Mouse (Mus musculus) embryonic facial prominence, embryonic 12.5 days (tissue): ENCODE measurements at regions not wholly inside any gene's neighbourhood (a gene's known extent, or its start where the extent isn't known, plus 50 kb on each side); places are given as distances from the start of the nearest gene placed in this dataset.

Source experiments
- ATAC-seq: fragments of 200-750 bp; cut with Nextera tagmentation; 2 replicates; pipeline ENCODE4 v1.8.0; 2017; ENCODE audit not compliant: insufficient number of reproducible peaks, insufficient read depth, low FRiP score, low TSS enrichment
- H3K27ac ChIP-seq: fragments of 300-500 bp; sonication (generic); 2 replicates; pipeline ENCODE4 v1.5.1; 2016; ENCODE audit warnings: mild to moderate bottlenecking
- H3K27me3 ChIP-seq: fragments of 300-500 bp; sonication (generic); 2 replicates; pipeline ENCODE4 v1.6.1; 2016; ENCODE audit warnings: mild to moderate bottlenecking, moderate library complexity
- H3K36me3 ChIP-seq: fragments of 300-500 bp; sonication (generic); 2 replicates; pipeline ENCODE4 v1.6.1; 2016; ENCODE audit warnings: mild to moderate bottlenecking
- H3K4me1 ChIP-seq: fragments of 300-500 bp; sonication (generic); 2 replicates; pipeline ENCODE4 v1.6.1; 2016
- H3K4me2 ChIP-seq: fragments of 300-500 bp; sonication (generic); replicated peaks from 2 replicates; pipeline ENCODE4 v1.6.1; 2016; ENCODE audit warnings: mild to moderate bottlenecking, moderate library complexity
- H3K4me3 ChIP-seq: fragments of 300-500 bp; sonication (generic); 2 replicates; pipeline ENCODE4 v1.5.1; 2016; ENCODE audit warnings: mild to moderate bottlenecking
- H3K9ac ChIP-seq: fragments of 300-500 bp; sonication (generic); 2 replicates; pipeline ENCODE4 v1.6.1; 2016; ENCODE audit warnings: mild to moderate bottlenecking, moderate library complexity
- H3K9me3 ChIP-seq: fragments of 300-500 bp; sonication (generic); 2 replicates; pipeline ENCODE4 v1.6.1; 2016; ENCODE audit warnings: mild to moderate bottlenecking, moderate library complexity
- WGBS: fragments of 180-500 bp; shearing (Covaris S2); methylation state at CpG from one replicate; pipeline ENCODE4 v1.1.7; 2016; 5-methylcytosine and 5-hydroxymethylcytosine counted together

- no peak overlapping the region for H3K4me3 ChIP-seq
- no peak overlapping the region for H3K4me2 ChIP-seq
- no peaks in the 10 kb centered on the region for H3K9me3 ChIP-seq
- H3K27ac ChIP-seq = no peak overlapping the region
- WGBS = 88% methylated on average over 6 of the region's 6 CpGs
- no peaks in the 10 kb centered on the region for H3K4me1 ChIP-seq
- no peak overlapping the region for H3K9ac ChIP-seq
- H3K27me3 ChIP-seq = no peaks in the 10 kb centered on the region
- ATAC-seq = no peak
- H3K36me3 ChIP-seq = no peaks in the 10 kb centered on the region
Measured at GRCm38 (mm10) chr13:48016606-48017005, 244.4 kb upstream of the Id4 start.

GRCm38 (mm10) chr13:48017649-48018048 is 243.4 kb upstream of the Id4 start:
- H3K36me3 ChIP-seq = no peaks in the 10 kb centered on the region
- no peak overlapping the region for H3K4me3 ChIP-seq
- H3K9ac ChIP-seq = no peak overlapping the region
- 79% methylated on average over 8 of the region's 8 CpGs for WGBS
- H3K27me3 ChIP-seq = no peaks in the 10 kb centered on the region
- no peak for ATAC-seq
- no peaks in the 10 kb centered on the region for H3K9me3 ChIP-seq
- no peaks in the 10 kb centered on the region for H3K4me1 ChIP-seq
- no peak overlapping the region for H3K27ac ChIP-seq
- H3K4me2 ChIP-seq = no peak overlapping the region

GRCm38 (mm10) chr13:48018606-48019005 is 242.4 kb upstream of the Id4 start:
- Histone ChIP-seq H3K9me3 (no peaks in the 10 kb centered on the region), H3K27me3 (no peaks in the 10 kb centered on the region)
- no peak for ATAC-seq

GRCm38 (mm10) chr13:48022958-48023615 is 237.9 kb upstream of the Id4 start:
- ATAC-seq = no peak
- 68% methylated on average over 7 of the region's 7 CpGs for WGBS

More at GRCm38 (mm10) chr13:48018606-48019005, 242.4 kb upstream of the Id4 start:
- Histone ChIP-seq H3K27ac (no peak overlapping the region), H3K4me2 (no peak overlapping the region), H3K4me1 (no peaks in the 10 kb centered on the region), H3K4me3 (no peak overlapping the region), H3K36me3 (no peaks in the 10 kb centered on the region), H3K9ac (no peak overlapping the region)
- 69% methylated on average over 5 of the region's 5 CpGs for WGBS

GRCm38 (mm10) chr13:48027775-48028489 is 233.1 kb upstream of the Id4 start:
- no peak for ATAC-seq
- Histone ChIP-seq H3K9ac (no peak overlapping the region), H3K4me3 (no peak overlapping the region), H3K36me3 (no peaks in the 10 kb centered on the region), H3K9me3 (no peaks in the 10 kb centered on the region), H3K4me1 (no peaks in the 10 kb centered on the region), H3K4me2 (no peak overlapping the region), H3K27ac (no peak overlapping the region), H3K27me3 (0 out of 2 replicates have a peak, but pooled peaks cover 3% of the 10 kb centered on the region)
- WGBS = 67% methylated on average over 7 of the region's 7 CpGs

More at GRCm38 (mm10) chr13:48022958-48023615, 237.9 kb upstream of the Id4 start:
- Histone ChIP-seq H3K27me3 (no peaks in the 10 kb centered on the region), H3K27ac (no peak overlapping the region), H3K9me3 (no peaks in the 10 kb centered on the region), H3K4me2 (no peak overlapping the region), H3K4me1 (no peaks in the 10 kb centered on the region), H3K36me3 (no peaks in the 10 kb centered on the region), H3K4me3 (no peak overlapping the region), H3K9ac (no peak overlapping the region)

DNA sequence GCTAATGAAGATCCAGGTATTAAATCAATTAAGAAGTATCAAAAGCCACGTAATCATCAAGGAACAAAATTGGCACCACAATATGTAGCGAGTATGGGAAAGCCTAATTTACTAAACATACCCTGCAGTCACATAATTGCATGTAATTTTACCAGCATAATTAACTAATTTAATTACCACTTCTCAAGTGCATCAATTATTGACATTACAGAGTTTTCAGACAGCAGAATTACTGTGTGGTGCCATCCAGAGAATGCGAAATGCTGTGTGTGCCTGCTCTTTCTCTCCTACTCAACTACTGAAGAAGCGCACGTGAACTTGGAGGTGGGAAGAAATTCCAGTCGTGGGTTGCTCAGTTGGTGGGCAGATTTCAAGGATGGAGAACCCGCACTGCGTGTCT is 229.5 kb upstream of the Id4 start:
- ATAC-seq = no peak
- 0 out of 2 replicates have a peak, but pooled peaks cover 3% of the 10 kb centered on the region for H3K27me3 ChIP-seq
- H3K4me1 ChIP-seq = no peaks in the 10 kb centered on the region
- 67% methylated on average over 8 of the region's 8 CpGs for WGBS
- H3K9ac ChIP-seq = no peak overlapping the region
- no peaks in the 10 kb centered on the region for H3K9me3 ChIP-seq
- no peak overlapping the region for H3K4me2 ChIP-seq
- H3K27ac ChIP-seq = no peak overlapping the region
- H3K4me3 ChIP-seq = no peak overlapping the region
- no peaks in the 10 kb centered on the region for H3K36me3 ChIP-seq

DNA sequence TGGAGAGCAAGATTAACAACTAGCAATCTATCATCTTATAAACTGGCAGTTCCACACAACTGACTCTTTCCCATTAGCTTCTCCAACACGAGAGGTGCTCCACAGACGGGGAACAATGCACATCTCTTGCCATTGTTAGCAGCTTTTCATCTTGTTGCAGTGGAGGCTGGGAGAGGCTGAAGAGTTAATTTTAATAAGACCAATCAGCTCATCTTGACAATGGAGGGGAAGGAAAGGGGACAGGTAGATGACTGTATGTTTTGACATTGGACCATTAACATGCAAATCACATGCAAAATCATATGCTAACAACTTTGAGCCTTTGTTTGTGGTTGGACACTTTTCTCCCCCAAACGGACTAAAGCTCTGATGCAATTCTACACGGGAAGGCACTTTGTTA is 218.9 kb upstream of the Id4 start:
- ATAC-seq = no peak
- H3K4me1 ChIP-seq = no peaks in the 10 kb centered on the region
- H3K27ac ChIP-seq = no peak overlapping the region
- H3K27me3 ChIP-seq = no peaks in the 10 kb centered on the region
- H3K36me3 ChIP-seq = no peaks in the 10 kb centered on the region
- H3K9ac ChIP-seq = no peak overlapping the region
- H3K4me2 ChIP-seq = no peak overlapping the region
- H3K9me3 ChIP-seq = no peaks in the 10 kb centered on the region
- H3K4me3 ChIP-seq = no peak overlapping the region
- 80% methylated on average over 4 of the region's 4 CpGs for WGBS

DNA sequence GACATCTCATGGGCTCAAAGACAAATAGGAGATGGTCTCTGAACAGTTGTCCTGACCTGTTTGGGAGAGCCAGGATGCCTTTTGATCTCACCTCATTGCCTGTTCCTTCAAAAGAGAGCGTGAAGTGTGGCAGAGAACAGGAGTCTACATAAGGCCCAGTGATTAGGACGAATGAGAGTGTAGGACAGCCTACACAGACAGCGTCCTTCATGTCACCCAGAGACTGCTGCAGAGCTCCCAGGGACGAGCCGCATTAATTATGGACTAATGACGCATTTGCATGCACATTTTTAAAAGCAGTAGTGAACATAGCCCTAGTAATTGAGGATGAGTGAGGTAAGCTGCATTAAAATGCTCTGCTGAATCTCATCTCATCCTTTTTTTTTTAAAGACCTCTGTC is 218.5 kb upstream of the Id4 start:
- H3K27ac ChIP-seq = no peak overlapping the region
- no peaks in the 10 kb centered on the region for H3K9me3 ChIP-seq
- 82% methylated on average over 6 of the region's 6 CpGs for WGBS
- H3K36me3 ChIP-seq = no peaks in the 10 kb centered on the region
- no peaks in the 10 kb centered on the region for H3K27me3 ChIP-seq
- no peak overlapping the region for H3K9ac ChIP-seq
- ATAC-seq = no peak
- no peak overlapping the region for H3K4me2 ChIP-seq
- H3K4me3 ChIP-seq = no peak overlapping the region
- H3K4me1 ChIP-seq = no peaks in the 10 kb centered on the region

- no peaks in the 10 kb centered on the region for H3K36me3 ChIP-seq
- no peak for ATAC-seq
- WGBS = 67% methylated on average over 25 of the region's 25 CpGs
- no peaks in the 10 kb centered on the region for H3K4me1 ChIP-seq
- H3K4me2 ChIP-seq = no peak overlapping the region
- no peaks in the 10 kb centered on the region for H3K27me3 ChIP-seq
- no peak overlapping the region for H3K9ac ChIP-seq
- no peak overlapping the region for H3K27ac ChIP-seq
- H3K4me3 ChIP-seq = no peak overlapping the region
- no peaks in the 10 kb centered on the region for H3K9me3 ChIP-seq
Measured at GRCm38 (mm10) chr13:48046201-48046750, 214.8 kb upstream of the Id4 start.

GRCm38 (mm10) chr13:48049796-48050195 is 211.2 kb upstream of the Id4 start:
- WGBS = 88% methylated on average over 6 of the region's 6 CpGs
- H3K36me3 ChIP-seq = no peaks in the 10 kb centered on the region
- no peaks in the 10 kb centered on the region for H3K9me3 ChIP-seq
- no peaks in the 10 kb centered on the region for H3K4me1 ChIP-seq
- no peak for ATAC-seq
- H3K27ac ChIP-seq = no peak overlapping the region
- H3K27me3 ChIP-seq = no peaks in the 10 kb centered on the region
- no peak overlapping the region for H3K4me3 ChIP-seq
- no peak overlapping the region for H3K4me2 ChIP-seq
- H3K9ac ChIP-seq = no peak overlapping the region

DNA sequence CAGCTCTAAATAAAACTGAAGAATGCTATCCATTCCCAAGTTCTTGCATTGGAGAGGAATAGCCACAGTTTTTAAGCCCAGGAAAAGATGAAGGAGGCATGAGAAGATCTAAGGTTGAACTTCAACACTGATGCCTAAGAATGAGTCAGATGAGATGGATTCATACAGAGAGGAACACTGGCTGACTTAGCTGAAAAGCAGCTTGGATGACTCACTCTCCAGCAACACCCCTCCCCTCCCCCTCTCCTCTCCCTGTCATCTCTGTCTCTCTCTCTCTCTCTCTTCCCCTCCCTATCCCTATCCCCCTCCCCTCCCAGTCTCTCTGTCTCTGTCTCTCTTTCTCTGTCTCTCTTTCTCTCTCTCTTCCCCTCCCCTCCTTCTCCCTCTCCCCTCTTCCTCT is 186.4 kb upstream of the Id4 start:
- Histone ChIP-seq H3K27ac (no peak overlapping the region), H3K9me3 (no peaks in the 10 kb centered on the region), H3K4me2 (no peak overlapping the region), H3K36me3 (no peaks in the 10 kb centered on the region), H3K9ac (no peak overlapping the region), H3K4me1 (no peaks in the 10 kb centered on the region), H3K27me3 (no peaks in the 10 kb centered on the region), H3K4me3 (no peak overlapping the region)
- ATAC-seq = no peak

- no peaks in the 10 kb centered on the region for H3K9me3 ChIP-seq
- no peaks in the 10 kb centered on the region for H3K27me3 ChIP-seq
- H3K9ac ChIP-seq = no peak overlapping the region
- H3K36me3 ChIP-seq = no peaks in the 10 kb centered on the region
- WGBS = 82% methylated on average over 5 of the region's 5 CpGs
- no peak for ATAC-seq
- H3K4me3 ChIP-seq = no peak overlapping the region
- H3K4me1 ChIP-seq = no peaks in the 10 kb centered on the region
- no peak overlapping the region for H3K27ac ChIP-seq
- no peak overlapping the region for H3K4me2 ChIP-seq
Measured at GRCm38 (mm10) chr13:48075315-48075714, 185.7 kb upstream of the Id4 start.
